Mouse (Mus musculus) testis, adult 2 months (tissue): ENCODE measurements around the gene Saa4.

ENCODE experiments used
- CTCF ChIP-seq: fragments of 200-500 bp; IDR thresholded peaks from 2 replicates; pipeline ENCODE4 v1.5.1; 2012; ENCODE audit warnings: low read depth, mild to moderate bottlenecking, inconsistent platforms, low read length, moderate library complexity; ENCODE audit not compliant: control insufficient read depth, insufficient read depth, insufficient replicate concordance
- POLR2A ChIP-seq: fragments of 200-500 bp; IDR thresholded peaks from 2 replicates; pipeline ENCODE4 v1.6.1; 2012; ENCODE audit warnings: low read depth, mild to moderate bottlenecking, inconsistent platforms, low read length, moderate library complexity; ENCODE audit not compliant: control insufficient read depth

- TF ChIP-seq CTCF (no peak), POLR2A (no peak)
These were observed 4.8 kb downstream of the Saa4 start for GRCm38 (mm10) chr7:46727584-46727983.
